Mouse (Mus musculus) megakaryocyte-erythroid progenitor cell, adult 5-6 weeks (primary cell): ENCODE measurements at regions not wholly inside any gene's neighbourhood (a gene's known extent, or its start where the extent isn't known, plus 50 kb on each side); places are given as distances from the start of the nearest gene placed in this dataset.

Source experiments
- ATAC-seq: replicated peaks from 2 replicates; pipeline ENCODE4 v1.8.0; 2016; ENCODE audit warnings: mild to moderate bottlenecking, inconsistent platforms; ENCODE audit not compliant: severe bottlenecking, poor library complexity, low FRiP score, low TSS enrichment

DNA sequence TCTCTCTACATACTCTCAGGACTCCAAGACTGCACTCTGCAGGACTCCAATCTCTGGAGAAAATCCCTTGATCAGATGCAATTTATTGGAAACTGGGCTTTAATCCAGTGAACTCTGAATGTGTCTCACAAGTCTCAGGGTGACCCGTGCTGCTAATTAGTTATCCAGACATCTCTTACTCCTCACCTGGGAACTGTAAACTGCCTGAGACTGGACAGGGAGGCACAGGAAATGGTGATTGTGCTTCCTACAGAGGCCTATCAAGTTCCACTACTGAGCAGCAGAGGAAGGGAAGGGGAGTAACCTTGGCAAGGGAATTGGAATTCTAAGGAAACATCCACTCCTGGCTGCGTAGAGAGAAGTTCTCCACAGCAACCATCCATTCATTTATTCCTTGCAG is 228.0 kb upstream of the Sgcd start:
- ATAC-seq: no peak

DNA sequence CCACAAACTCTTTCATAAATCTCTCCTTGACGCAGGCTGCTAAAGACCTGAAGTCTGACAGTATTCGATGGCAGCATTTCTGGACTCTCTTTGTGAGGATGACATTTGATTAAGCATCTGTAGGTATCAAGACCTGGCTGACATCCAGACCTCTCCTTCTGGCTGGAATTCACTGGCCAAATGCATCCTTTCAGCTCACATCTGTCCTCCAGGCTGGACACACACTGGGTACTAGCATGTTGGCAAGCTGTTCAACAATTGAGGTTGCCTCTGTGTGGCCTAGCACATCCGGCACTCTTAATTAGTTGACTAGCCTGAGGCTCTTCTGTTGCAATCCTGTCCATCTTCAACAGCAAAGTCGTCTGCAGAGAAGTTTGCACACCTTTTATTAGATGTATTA is 197.8 kb upstream of the Sgcd start:
- no peak for ATAC-seq

GRCm38 (mm10) chr11:48178943-48179342 is 190.2 kb upstream of the Sgcd start:
- ATAC-seq: no peak

DNA sequence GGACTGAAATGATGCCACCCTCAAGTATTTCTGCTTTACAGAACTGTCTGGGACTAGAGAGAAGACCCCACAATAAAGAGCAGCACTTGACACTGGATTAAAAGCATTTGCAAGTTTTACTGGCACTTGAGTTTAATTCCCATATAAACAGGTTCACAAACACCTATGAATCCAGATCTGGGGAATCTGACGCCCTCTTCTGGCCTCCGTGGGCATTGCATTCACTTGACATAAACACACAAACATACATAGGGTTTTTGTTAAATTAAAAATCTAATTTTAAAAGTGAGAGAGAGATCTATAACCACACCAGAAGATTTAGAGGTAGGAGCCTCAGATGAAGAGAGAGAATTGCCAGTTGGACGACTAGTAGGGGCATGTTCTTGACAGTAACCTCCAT is 189.4 kb upstream of the Sgcd start:
- no peak for ATAC-seq

DNA sequence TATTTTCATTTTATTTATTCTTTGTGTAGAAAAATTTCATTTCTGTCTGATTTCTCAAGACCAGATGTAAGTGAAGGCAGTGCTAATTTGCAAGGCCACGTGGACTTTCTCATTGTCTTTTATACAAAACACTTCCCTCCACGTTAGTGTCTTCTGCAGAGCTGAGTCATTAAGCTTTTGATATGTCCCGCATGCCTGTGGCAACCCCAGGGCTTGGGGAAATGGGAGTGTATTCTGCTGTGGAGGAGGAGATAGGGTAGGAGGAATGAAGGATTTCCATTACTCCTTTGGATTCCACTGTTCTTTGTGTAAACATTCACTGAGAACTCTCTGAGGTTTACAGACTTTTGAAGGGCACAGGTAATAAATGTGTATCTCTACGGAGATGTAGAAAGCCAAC is 187.7 kb upstream of the Sgcd start:
- no peak for ATAC-seq

DNA sequence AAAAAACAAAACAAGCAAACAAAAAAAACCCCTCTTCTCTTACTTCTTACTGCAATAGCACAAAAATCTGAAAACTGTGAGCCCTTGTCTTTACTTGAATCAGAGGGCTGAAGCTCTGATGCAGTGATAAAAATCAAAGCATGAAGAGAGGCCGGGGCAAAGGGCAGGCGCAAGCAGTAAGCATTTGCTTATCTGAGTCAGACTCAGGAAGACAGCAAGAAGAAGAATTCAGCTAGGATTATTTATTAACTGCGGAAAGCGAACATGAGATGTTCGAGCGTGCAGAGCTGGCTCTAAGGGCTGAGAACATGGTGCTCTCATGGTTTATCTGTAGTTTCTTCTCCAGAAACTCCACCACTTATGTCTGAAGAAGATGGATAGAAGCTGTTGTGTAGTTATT is 163.4 kb upstream of the Sgcd start:
- no peak for ATAC-seq

DNA sequence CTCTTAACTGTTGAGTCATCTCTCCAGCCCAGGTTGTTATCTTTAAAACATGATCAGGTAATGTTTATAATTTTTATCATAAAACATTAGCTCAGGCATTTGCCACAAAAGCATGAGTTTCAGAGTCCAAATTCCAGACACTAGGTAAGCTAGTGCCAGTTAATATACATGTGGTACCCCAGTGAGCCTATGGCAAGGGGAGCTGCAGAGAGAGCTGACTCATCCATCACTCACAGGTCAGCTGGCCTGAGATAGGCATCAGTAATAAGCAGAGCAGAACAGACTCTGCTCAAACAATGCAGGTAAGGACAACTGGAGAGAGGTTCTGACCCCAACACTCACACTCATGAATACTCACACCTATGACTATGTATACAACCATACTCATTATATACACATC is 144.6 kb upstream of the Sgcd start:
- no peak for ATAC-seq

- ATAC-seq: no peak
These were observed 109.3 kb upstream of the Sgcd start for GRCm38 (mm10) chr11:48098063-48098462.

- ATAC-seq: no peak
These were observed 108.7 kb upstream of the Sgcd start for GRCm38 (mm10) chr11:48097455-48097854.

GRCm38 (mm10) chr11:48067072-48067471 is 78.3 kb upstream of the Sgcd start:
- no peak for ATAC-seq

GRCm38 (mm10) chr11:48063719-48064118 is 75.0 kb upstream of the Sgcd start:
- no peak for ATAC-seq

- no peak for ATAC-seq
These were observed 72.7 kb upstream of the Sgcd start for GRCm38 (mm10) chr11:48061501-48061900.

DNA sequence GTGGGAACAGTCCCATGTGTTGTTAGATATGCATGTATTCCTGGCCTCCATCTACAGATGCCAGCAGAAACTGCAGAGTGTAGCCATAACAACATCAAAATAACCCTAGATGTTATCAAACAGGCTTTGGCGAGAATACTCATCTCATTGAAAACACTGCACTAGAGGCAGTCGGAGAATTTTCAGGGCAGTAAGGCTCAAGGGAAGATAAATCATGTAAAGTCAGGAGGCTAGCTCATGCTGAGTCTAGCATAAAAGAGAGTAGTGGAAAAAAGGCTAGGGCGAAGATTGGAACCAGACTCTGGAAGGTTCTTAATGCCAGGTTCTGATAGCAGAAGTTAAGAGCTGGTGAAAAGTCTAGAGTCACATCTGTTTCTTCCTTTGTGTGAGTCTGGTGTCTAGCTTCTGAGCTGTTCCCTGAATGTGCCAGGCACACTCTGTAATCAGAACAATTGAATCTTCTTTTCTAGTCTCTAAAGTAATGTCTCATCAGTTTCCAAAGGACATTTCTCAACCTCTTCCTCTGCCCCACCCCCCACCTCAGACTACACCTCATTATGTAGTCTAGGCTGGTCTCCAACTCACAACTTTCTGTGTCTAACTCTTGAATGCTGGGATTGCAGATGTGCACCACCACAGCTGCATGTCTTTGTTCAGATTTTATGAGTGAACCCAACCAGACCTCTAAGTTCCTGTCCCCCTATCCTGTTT is 62.5 kb upstream of the Sgcd start:
- ATAC-seq: no peak

GRCm38 (mm10) chr11:48048311-48048710 is 59.5 kb upstream of the Sgcd start:
- ATAC-seq: no peak
